ENCODE assay signal across 25 mouse cellular contexts in genomic region chr7:121585721-121586120, GRCm38 (mm10).
"Had no signal": no experiment of that assay in that cellular context is flagged by ENCODE, and none has a peak within 500 bp of the region (broad histone marks: within the 10 kb centered on the region; RNA-seq: fewer than 3 reads in every experiment).

No protein-coding gene starts in this region.

- H3K4me3 ChIP-seq: gastrocnemius, adult 2 months; heart, embryonic 10.5 days; heart, embryonic 12.5 days; hindbrain, embryonic 12.5 days; hindbrain, embryonic 15.5 days; intestine, embryonic 15.5 days; layer of hippocampus, adult 2 months; left cerebral cortex, adult 2 months; limb, embryonic 13.5 days; limb, embryonic 15.5 days; liver, embryonic 12.5 days had no signal

- H3K27ac ChIP-seq: gastrocnemius, adult 2 months; heart, embryonic 10.5 days; hindbrain, embryonic 12.5 days; hindbrain, embryonic 15.5 days; intestine, embryonic 15.5 days; layer of hippocampus, adult 2 months; left cerebral cortex, adult 2 months; limb, embryonic 13.5 days; limb, embryonic 15.5 days; liver, embryonic 12.5 days; liver, embryonic 14.5 days had no signal

- H3K27me3 ChIP-seq: heart, embryonic 12.5 days; hindbrain, embryonic 12.5 days; hindbrain, embryonic 15.5 days; intestine, embryonic 15.5 days; limb, embryonic 13.5 days; limb, embryonic 15.5 days; liver, embryonic 12.5 days had no signal

- ATAC-seq: inflammation-experienced regulatory T-cells, adult 6 months; intestine, embryonic 15.5 days; intestine, postnatal 0 days; liver, embryonic 12.5 days had no signal

- H3K36me3 ChIP-seq: heart, embryonic 10.5 days; heart, embryonic 12.5 days; hindbrain, embryonic 12.5 days; hindbrain, embryonic 15.5 days; intestine, embryonic 15.5 days; limb, embryonic 13.5 days; limb, embryonic 15.5 days; liver, embryonic 12.5 days had no signal

- H3K9me3 ChIP-seq: heart, embryonic 10.5 days; heart, embryonic 12.5 days; hindbrain, embryonic 12.5 days; hindbrain, embryonic 15.5 days; intestine, embryonic 15.5 days; limb, embryonic 13.5 days; limb, embryonic 15.5 days; liver, embryonic 12.5 days had no signal

- DNase-seq: gastrocnemius, adult 2 months; gastrocnemius, postnatal 10 days; gastrocnemius, postnatal 25 days; heart, adult 18-20 months; heart, postnatal 10 days; heart, postnatal 4 days; kidney, adult 18-20 months; kidney, adult 8-10 months; kidney, postnatal 10 days; kidney, postnatal 25 days; kidney, postnatal 4 days; layer of hippocampus, postnatal 36 days had no signal

- H3K9ac ChIP-seq: heart, embryonic 12.5 days; hindbrain, embryonic 12.5 days; hindbrain, embryonic 15.5 days; intestine, embryonic 15.5 days; limb, embryonic 13.5 days; limb, embryonic 15.5 days; liver, embryonic 12.5 days; liver, embryonic 14.5 days had no signal

- H3K4me2 ChIP-seq: heart, embryonic 12.5 days; hindbrain, embryonic 12.5 days; hindbrain, embryonic 15.5 days; intestine, embryonic 15.5 days; limb, embryonic 13.5 days; limb, embryonic 15.5 days; liver, embryonic 12.5 days had no signal

- H3K4me1 ChIP-seq: heart, embryonic 10.5 days; heart, embryonic 12.5 days; hindbrain, embryonic 12.5 days; intestine, embryonic 15.5 days; limb, embryonic 15.5 days; liver, embryonic 12.5 days had no signal
